Mouse (Mus musculus) embryonic facial prominence, embryonic 14.5 days (tissue): ENCODE data around the gene AY074887. TPM values are rescaled to one million over a fixed set of nuclear protein-coding genes. Genes with fewer than 3 reads are reported as not detected.

Experiments
- ATAC-seq: fragments of 200-750 bp; cut with Nextera tagmentation; 2 replicates; pipeline ENCODE4 v1.8.0; 2017; ENCODE audit warnings: low read depth, moderate number of reproducible peaks, moderate TSS enrichment
- DNase-seq: peaks from one replicate; pipeline ENCODE4 v3.0.0-alpha.2; 2015; ENCODE audit warnings: low spot score
- H3K27ac ChIP-seq: fragments of 300-500 bp; sonication (generic); replicated peaks from 2 replicates; pipeline ENCODE4 v1.5.1; 2014; ENCODE audit warnings: low read depth, mild to moderate bottlenecking, low read length, moderate library complexity
- H3K27me3 ChIP-seq: fragments of 300-500 bp; sonication (generic); replicated peaks from 2 replicates; pipeline ENCODE4 v1.6.1; 2014; ENCODE audit warnings: low read length; ENCODE audit not compliant: control insufficient read depth, insufficient read depth
- H3K36me3 ChIP-seq: fragments of 300-500 bp; sonication (generic); 2 replicates; pipeline ENCODE4 v1.6.1; 2014; ENCODE audit warnings: low read length, mixed read lengths; ENCODE audit not compliant: control insufficient read depth, insufficient read depth
- H3K4me1 ChIP-seq: fragments of 300-500 bp; sonication (generic); 2 replicates; pipeline ENCODE4 v1.6.1; 2014; ENCODE audit warnings: antibody characterized with exemption, low read length; ENCODE audit not compliant: control insufficient read depth, insufficient read depth
- H3K4me2 ChIP-seq: fragments of 300-500 bp; sonication (generic); 2 replicates; pipeline ENCODE4 v1.6.1; 2014; ENCODE audit warnings: low read depth, mild to moderate bottlenecking, low read length, moderate library complexity, mixed read lengths
- H3K4me3 ChIP-seq: fragments of 300-500 bp; sonication (generic); 2 replicates; pipeline ENCODE4 v1.5.1; 2014; ENCODE audit warnings: low read depth, mild to moderate bottlenecking, low read length
- H3K9ac ChIP-seq: fragments of 300-500 bp; sonication (generic); 2 replicates; pipeline ENCODE4 v1.6.1; 2014; ENCODE audit warnings: low read depth, mild to moderate bottlenecking, low read length, moderate library complexity, mixed read lengths
- H3K9me3 ChIP-seq: fragments of 300-500 bp; sonication (generic); 2 replicates; pipeline ENCODE4 v1.6.1; 2016; ENCODE audit warnings: low read length; ENCODE audit not compliant: control insufficient read depth
- WGBS: fragments of 180-500 bp; shearing (Covaris S2); extraction: QIAGEN DNeasy Blood & Tissue Kit; methylation state at CpG from one replicate; pipeline ENCODE4 v1.1.7; 2014; 5-methylcytosine and 5-hydroxymethylcytosine counted together
- polyA plus RNA-seq: library from polyadenylated mRNA; unstranded; fragments of >200 nt; fragmentation: Nextera tagmentation; extraction: Ambion mirVana; gene quantifications from 2 replicates; pipeline ENCODE4 v1.2.1, GENCODE M21; 2014

AY074887 gene
- polyA plus RNA-seq, 1 experiment from 2014 or later, result 1.0 TPM

- no peaks in the 10 kb centered on the region for H3K9me3 ChIP-seq
- ATAC-seq, result no peak
- H3K36me3 ChIP-seq, result no peaks in the 10 kb centered on the region
- H3K4me3 ChIP-seq, result no peak overlapping the region
- H3K4me2 ChIP-seq, result no peak overlapping the region
- H3K9ac ChIP-seq, result no peak overlapping the region
- 92% methylated on average over 1 of the region's 1 CpGs for whole genome bisulfite sequencing
- no peak overlapping the region for H3K27ac ChIP-seq
- no peaks in the 10 kb centered on the region for H3K4me1 ChIP-seq
- no peaks in the 10 kb centered on the region for H3K27me3 ChIP-seq
- DNase-seq, result no peak
These were observed 20.1 kb downstream of the AY074887 start for GRCm38 (mm10) chr9:54930741-54931140.

- ATAC-seq (no peak), DNase-seq (no peak)
- no peak overlapping the region for H3K9ac ChIP-seq
- H3K4me1 ChIP-seq, result peaks cover 6% of the 10 kb centered on the region; the same call in 1 of the 2 replicates
- 46% methylated on average over 4 of the region's 4 CpGs for WGBS
- H3K27me3 ChIP-seq, result no peaks in the 10 kb centered on the region
- H3K36me3 ChIP-seq, result peaks cover 13% of the 10 kb centered on the region; the same call in 1 of the 2 replicates
- peaks cover 4% of the 10 kb centered on the region; the same call in 1 of the 2 replicates for H3K9me3 ChIP-seq
- H3K4me3 ChIP-seq, result no peak overlapping the region
- H3K27ac ChIP-seq, result no peak overlapping the region
- H3K4me2 ChIP-seq, result no peak overlapping the region
These were observed 30.9 kb downstream of the AY074887 start for GRCm38 (mm10) chr9:54919946-54920345.

GRCm38 (mm10) chr9:54918781-54919180 lies 32.0 kb downstream of the AY074887 start:
- Histone ChIP-seq H3K27me3 (no peaks in the 10 kb centered on the region), H3K4me3 (no peak overlapping the region), H3K27ac (no peak overlapping the region), H3K4me1 (peaks cover 6% of the 10 kb centered on the region; the same call in 1 of the 2 replicates), H3K9ac (no peak overlapping the region), H3K9me3 (peaks cover 4% of the 10 kb centered on the region; the same call in 1 of the 2 replicates), H3K4me2 (no peak overlapping the region), H3K36me3 (peaks cover 13% of the 10 kb centered on the region; the same call in 1 of the 2 replicates)
- peak; percentile 30 for DNase-seq
- ATAC-seq, result no peak; the same call in 1 of the 2 replicates
- 85% methylated on average over 5 of the region's 5 CpGs for WGBS

- Histone ChIP-seq H3K4me1 (peaks cover 6% of the 10 kb centered on the region; the same call in 1 of the 2 replicates), H3K9ac (no peak overlapping the region), H3K36me3 (peaks cover 15% of the 10 kb centered on the region; the same call in 1 of the 2 replicates), H3K9me3 (peaks cover 4% of the 10 kb centered on the region; the same call in 1 of the 2 replicates), H3K27ac (no peak overlapping the region), H3K4me2 (peak overlapping the region; percentile 83), H3K4me3 (peak overlapping the region; percentile 75), H3K27me3 (no peaks in the 10 kb centered on the region)
- DNase-seq (no peak), ATAC-seq (no peak)
- 67% methylated on average over 2 of the region's 2 CpGs for WGBS
These were observed 32.6 kb downstream of the AY074887 start for GRCm38 (mm10) chr9:54918191-54918590.

- Histone ChIP-seq H3K9me3 (no peaks in the 10 kb centered on the region), H3K4me2 (peak within 1 kb of the TSS; percentile 83), H3K9ac (peak within 1 kb of the TSS; percentile 82), H3K27me3 (no peaks in the 10 kb centered on the region), H3K36me3 (peaks cover 14% of the 10 kb centered on the region; the same call in 1 of the 2 replicates), H3K4me1 (peaks cover 6% of the 10 kb centered on the region; the same call in 1 of the 2 replicates), H3K4me3 (peak within 1 kb of the TSS; percentile 75), H3K27ac (peak within 1 kb of the TSS; percentile 68)
- under 1% methylated on average over 34 of the region's 34 CpGs for WGBS
- peak; percentile 99 for ATAC-seq
- DNase-seq, result peak; percentile 98
These were observed 33.7 kb downstream of the AY074887 start, which contains the start of gene Hykk for GRCm38 (mm10) chr9:54917010-54917677. Hykk (plus strand) TSS chr9:54917283.

- no peak overlapping the region for H3K27ac ChIP-seq
These were observed 34.4 kb downstream of the AY074887 start for GRCm38 (mm10) chr9:54916401-54916800.

GRCm38 (mm10) chr9:54915576-54915975 lies 35.2 kb downstream of the AY074887 start:
- DNase-seq (no peak), ATAC-seq (no peak)
- Histone ChIP-seq H3K4me1 (peaks cover 6% of the 10 kb centered on the region; the same call in 1 of the 2 replicates), H3K9me3 (no peaks in the 10 kb centered on the region), H3K27me3 (no peaks in the 10 kb centered on the region), H3K9ac (no peak overlapping the region), H3K27ac (no peak overlapping the region), H3K36me3 (peaks cover 18% of the 10 kb centered on the region; the same call in 1 of the 2 replicates), H3K4me3 (no peak overlapping the region), H3K4me2 (no peak overlapping the region)
- 66% methylated on average over 7 of the region's 7 CpGs for WGBS

More at GRCm38 (mm10) chr9:54916401-54916800, 34.4 kb downstream of the AY074887 start:
- ATAC-seq (no peak), DNase-seq (no peak)
- no peaks in the 10 kb centered on the region for H3K27me3 ChIP-seq
- H3K9me3 ChIP-seq, result no peaks in the 10 kb centered on the region
- WGBS, result 75% methylated on average over 8 of the region's 8 CpGs
- H3K4me1 ChIP-seq, result peaks cover 6% of the 10 kb centered on the region; the same call in 1 of the 2 replicates
- H3K4me2 ChIP-seq, result peak overlapping the region; percentile 83
- H3K36me3 ChIP-seq, result peaks cover 14% of the 10 kb centered on the region; the same call in 1 of the 2 replicates
- no peak overlapping the region for H3K9ac ChIP-seq
- peak overlapping the region; percentile 75 for H3K4me3 ChIP-seq

- WGBS, result 89% methylated on average over 5 of the region's 5 CpGs
- no peak overlapping the region for H3K4me2 ChIP-seq
- no peaks in the 10 kb centered on the region for H3K9me3 ChIP-seq
- no peaks in the 10 kb centered on the region for H3K4me1 ChIP-seq
- no peak for DNase-seq
- H3K27ac ChIP-seq, result no peak overlapping the region
- H3K4me3 ChIP-seq, result no peak overlapping the region
- H3K36me3 ChIP-seq, result peaks cover 73% of the 10 kb centered on the region
- no peak for ATAC-seq
- no peak overlapping the region for H3K9ac ChIP-seq
- H3K27me3 ChIP-seq, result no peaks in the 10 kb centered on the region
These were observed 41.4 kb downstream of the AY074887 start for GRCm38 (mm10) chr9:54909446-54909845.
